Mouse (Mus musculus) frontal cortex, adult 2 months (tissue): Measurements from ENCODE around the gene Il10. TPM values are rescaled to one million over a fixed set of nuclear protein-coding genes. Genes with fewer than 3 reads are reported as not detected.

ENCODE experiments used
- DNase-seq, 2 experiments: peaks; one replicate each; pipeline ENCODE4 v3.0.0; 2022; ENCODE audit warnings: low spot score in 1 of 2; ENCODE audit errors: extremely low spot score in 1 of 2
- polyA plus RNA-seq: library from polyadenylated mRNA; depleted of rRNA; stranded (reverse); fragments of >200 nt; gene quantifications from 2 replicates; pipeline ENCODE4 v1.2.3, GENCODE M21; 2012

The Il10 gene
- polyA plus RNA-seq, 1 experiment, result not detected

DNA sequence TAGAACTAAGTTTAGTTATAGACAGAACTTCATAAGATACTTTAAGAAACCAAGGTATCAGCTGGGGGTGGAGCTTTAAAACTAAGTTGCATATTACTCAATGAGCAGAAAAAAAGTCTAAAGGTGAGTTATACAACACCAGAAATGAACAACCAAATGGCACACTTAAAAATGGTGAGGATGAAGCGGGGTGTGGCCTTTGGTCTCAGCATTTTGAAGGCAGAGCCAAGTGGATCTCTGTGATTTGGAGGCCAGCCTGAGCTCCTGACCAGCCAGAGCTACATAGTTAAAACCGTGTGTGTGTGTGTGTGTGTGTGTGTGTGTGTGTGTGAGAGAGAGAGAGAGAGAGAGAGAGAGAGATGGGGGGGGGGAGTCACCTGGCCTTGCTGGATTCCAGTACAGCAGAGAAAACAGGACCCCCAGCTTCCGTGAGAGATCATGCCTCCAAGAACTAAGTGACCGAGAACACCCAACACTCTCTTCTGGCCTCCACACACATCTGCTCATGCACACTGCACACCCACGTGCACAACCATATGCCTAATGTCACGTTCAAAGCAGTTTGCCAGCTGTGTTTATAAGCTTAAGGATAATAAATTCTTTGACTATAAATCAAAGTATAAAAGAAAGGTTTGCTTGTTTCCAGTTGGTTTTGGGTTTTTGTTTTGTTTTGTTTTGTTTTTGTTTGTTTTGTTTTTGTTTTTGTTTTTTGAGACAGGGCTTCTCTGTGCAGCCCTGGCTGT is 28.6 kb downstream of the Il10 start:
- DNase-seq, result no peak

DNA sequence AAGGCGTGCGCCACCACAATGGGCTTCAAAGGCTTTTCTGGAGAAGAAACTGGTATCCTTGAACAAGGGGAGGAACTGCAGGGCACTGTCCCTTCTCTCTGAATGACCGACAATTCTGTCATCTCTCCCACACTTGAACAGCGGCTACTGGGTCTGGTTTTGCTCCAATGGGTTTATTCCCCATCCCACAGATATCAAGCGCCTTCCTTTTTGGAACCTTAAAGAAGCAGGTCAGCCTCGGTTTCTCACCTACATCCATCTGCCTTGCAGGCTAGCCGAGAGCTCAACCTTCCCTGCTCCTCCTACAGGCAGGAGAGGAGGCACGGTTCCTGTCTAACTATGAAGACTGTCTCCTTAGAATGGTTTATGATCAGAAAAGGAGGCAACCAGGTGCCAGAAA is 29.3 kb downstream of the Il10 start:
- no peak for DNase-seq

DNA sequence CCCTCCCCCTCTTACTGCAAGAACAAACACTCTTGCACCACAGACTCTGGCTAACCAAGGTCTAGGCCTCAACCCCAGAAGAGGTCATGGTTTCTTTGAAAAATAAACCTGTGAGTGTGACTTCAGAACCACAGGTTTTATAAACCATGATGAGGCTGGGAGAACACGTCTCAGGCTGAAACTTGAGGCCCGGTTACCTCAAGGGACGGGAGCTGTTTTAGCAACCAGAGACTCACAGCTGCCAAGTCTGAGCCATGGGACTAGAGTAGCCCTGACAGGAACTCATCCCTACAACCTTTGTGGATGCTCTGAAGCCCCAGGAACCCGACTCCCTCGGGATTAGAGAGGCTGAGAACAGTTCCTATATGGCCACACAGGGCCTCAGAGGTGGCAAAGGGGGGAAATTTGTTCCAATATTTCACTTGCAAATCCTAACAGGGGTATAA is 29.7 kb downstream of the Il10 start:
- DNase-seq, result no peak

- no peak for DNase-seq
These were observed 30.4 kb downstream of the Il10 start for GRCm38 (mm10) chr1:131050011-131050410.

- no peak for DNase-seq
These were observed 31.0 kb downstream of the Il10 start for GRCm38 (mm10) chr1:131050617-131051016.

DNA sequence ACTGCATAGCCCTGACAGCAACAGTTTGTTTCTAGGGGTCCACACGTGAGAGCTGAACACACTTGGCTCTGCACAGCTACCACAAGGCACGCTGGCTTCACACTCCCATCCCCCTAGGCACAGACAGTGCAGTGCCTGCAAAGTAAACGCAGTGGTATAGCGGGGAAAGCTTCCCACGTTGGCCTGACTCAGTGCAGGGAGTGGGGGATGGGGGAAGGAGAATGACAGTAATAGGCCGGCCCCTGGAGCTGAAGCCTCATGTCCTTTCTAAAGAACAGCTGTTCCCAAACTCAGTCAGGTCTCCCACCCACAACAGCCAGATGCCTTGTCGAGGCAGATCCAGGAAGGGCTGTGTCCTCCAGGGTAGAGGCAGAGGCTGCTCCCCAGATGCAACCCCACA is 31.4 kb downstream of the Il10 start:
- DNase-seq, result peak; percentile 52 to 71

DNA sequence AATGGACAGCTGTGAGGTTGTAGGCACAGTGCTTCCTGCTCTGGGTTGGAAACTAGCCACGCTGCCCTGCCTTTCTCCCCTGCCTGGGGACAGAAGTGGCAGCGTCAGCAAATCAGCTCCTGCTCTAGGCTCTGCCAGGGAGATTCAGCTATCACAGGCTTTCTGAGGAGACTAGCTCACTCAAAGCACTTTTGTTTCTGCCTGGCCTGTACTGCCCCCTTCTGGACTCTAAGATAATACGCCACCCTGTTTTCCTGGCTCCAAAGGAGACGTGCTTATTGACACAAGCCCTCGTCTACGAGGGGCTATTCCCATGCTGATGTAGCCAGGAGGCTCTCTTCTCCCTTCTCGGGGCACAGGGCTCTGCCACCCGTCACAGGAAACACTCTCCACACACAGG is 33.6 kb downstream of the Il10 start:
- peak; percentile 63 to 91 for DNase-seq

DNA sequence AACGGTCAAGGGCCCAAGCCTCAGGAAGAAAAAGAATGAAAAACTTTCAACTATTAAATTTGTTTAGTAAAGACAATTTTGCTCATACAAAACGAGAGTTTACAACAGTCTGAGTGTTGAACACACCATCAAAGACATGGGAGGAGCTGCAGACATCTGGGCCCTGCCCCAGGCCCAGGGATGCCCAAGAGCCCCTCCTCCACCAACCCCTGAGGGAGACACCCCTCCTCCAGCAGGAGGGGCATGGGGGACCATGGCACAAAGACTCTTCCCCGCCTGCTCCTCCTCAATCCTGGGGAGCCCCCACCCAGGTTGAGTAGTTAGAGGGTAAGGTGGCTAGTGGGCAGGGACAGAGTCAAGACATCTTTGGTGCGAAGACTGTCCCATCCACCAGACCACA is 34.0 kb downstream of the Il10 start:
- DNase-seq, result no peak

- DNase-seq, result no peak
These were observed 34.6 kb downstream of the Il10 start for GRCm38 (mm10) chr1:131054251-131054650.

GRCm38 (mm10) chr1:131058431-131058830 is 38.8 kb downstream of the Il10 start:
- DNase-seq, result no peak

GRCm38 (mm10) chr1:131059411-131059810 is 39.8 kb downstream of the Il10 start:
- DNase-seq, result no peak

DNA sequence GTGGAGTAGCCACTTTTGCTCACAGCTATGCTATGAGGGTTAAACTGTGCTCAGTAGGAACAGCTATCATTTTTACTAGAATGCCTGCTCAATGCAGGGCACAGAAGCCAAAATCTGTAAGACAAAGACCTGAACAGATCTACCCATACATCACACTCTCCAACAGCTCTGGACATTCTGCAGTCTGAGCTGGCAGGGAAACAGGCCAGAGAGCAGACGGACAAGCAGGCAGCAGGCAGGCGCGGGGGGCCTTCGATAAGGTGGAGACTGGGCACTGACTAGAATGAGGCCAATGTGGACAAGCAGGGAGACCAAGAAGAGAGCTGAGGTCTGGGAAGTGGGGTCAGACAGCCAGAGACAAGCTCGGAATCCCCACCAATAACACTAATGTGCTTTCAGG is 40.2 kb downstream of the Il10 start:
- DNase-seq, result no peak

DNA sequence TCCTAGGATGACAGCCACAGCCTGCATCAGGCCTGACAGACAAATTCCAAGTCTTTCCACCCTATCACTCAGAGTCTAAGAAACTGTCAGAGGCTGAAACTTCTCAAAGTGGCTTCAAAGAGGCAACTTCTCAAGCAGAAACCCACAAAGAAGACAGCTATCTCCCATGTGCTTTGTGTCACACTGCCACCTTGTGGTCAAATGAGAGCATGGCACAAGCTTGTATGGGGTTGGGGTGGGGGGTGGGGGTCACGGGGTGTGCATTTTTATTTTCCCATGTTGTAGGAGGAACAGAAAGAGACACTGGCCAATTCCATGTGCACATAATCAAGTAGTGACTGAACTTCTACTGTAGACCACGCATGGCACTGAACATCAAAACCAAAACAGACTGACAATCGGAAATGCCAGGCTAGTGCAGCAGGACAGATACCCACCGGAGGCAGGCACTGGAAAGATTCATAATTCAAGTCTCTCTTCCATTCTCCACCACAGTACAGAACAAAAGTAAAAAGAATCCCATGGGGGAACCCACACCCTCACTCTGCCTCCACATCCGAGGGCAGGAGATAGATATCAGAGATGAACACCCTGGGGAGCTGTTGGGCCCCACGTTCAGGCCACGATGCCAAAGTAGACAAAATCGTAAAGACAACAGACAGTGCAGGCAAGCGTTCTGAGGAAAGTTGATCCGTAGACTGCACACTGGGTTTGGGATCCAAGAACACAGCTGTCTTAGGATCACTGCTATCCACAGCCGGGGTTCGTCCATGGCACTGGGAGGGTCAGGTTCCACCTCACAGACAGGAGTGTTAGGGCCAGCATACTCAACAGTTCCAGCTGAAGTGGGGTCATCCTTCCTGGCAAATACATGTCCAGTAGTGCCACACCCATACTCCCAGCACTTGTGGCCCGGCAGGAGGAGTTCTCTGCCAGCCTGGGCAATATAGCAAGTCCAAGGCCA is 40.9 kb downstream of the Il10 start:
- peak in 1 of 2 experiments; percentile 71 for DNase-seq

DNA sequence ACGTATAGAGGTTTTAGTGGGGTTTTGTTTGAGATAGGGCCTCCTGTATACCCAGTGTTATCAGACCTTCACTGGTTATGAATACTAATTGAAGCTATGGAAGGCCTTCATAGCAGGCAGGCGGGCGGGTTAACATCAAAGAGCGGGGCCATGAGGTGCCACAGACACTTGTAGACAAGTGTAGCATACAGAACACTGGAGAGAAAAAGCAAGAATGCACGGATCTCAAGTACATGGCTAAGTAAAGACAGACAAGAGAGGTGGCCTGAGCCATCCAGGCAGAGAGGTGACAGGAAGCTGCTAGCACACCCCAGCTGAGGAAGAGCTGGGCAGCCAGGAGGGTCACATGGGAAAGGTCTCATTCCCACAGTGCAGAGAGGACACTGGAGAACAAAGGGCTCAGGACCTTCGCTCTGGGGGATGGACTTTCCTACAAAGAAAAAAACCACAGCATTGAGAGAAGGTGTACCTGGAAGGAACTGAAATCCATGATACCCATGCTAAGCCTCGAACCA is 42.2 kb downstream of the Il10 start:
- DNase-seq, result no peak

DNA sequence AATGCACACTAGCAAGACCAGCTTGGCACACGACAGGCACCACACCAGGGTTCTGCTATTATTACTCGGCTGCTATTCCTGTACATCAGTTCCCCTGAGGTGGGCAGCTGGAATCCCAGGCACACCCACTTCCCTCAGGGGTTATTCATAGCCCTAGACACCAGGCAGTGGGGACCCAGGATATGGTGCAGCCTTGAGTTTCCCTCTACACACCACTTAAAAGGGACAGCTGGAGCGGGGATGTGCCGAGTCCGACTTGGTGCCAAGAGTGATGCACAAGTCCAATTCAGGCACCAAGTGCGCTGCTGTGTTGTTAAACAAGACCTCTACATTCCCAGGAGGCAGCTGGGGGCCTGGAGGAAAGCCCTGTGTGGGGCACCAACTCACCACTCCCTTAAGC is 43.2 kb downstream of the Il10 start:
- peak; percentile 63 to 75 for DNase-seq

DNA sequence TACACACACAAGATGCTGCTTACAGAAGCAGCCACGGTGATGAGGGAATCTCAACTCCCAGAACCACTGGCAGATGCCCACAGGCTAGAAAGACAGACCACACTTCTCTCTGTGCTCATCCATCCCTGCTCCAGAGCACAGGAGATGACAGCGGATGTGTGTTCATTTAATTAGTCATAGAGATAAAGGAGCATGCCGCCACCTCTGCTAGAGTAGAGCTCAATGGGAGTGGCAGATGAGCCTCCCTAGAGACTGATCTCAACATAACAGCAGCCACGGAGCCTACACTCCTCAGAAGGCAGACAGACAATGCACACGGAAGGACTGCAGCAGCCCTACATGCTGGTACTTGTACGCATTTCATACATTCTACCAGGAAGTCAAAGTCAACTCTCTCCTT is 44.6 kb downstream of the Il10 start:
- no peak for DNase-seq

GRCm38 (mm10) chr1:131068011-131068727 is 48.5 kb downstream of the Il10 start:
- no peak for DNase-seq

- no peak for DNase-seq
These were observed 49.4 kb downstream of the Il10 start for GRCm38 (mm10) chr1:131069010-131069409.

DNA sequence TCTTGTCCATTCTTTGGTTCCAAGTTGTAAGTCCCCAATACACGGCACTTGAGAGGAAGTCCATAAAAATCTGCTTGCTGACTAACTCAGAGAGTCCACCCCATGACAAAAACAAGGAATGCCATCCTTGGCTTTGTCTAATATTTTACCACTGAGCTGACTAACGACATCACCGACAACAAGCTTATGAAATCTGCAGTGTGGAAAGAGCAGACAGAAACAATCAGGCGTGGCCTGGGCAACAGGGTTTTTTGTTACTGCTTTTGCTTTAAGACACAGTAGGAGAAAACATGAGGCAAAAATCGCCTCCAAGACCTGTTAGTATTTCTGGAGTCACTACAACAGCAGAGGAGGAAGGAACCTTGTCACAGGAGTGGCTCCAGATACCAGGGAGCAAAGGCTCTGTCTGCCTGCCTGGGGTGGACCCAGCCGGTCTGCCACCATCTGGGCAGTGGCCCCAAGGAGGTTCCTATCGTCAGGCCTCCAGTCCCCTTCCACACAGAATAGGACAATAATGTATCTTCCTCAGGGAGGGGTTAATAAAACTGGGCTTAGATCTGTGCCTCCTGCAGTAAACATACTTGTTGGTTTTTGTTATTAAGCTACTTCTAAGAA is 52.8 kb downstream of the Il10 start:
- DNase-seq, result no peak

GRCm38 (mm10) chr1:131074524-131074938 is 54.9 kb downstream of the Il10 start:
- DNase-seq, result peak; percentile 66 to 81
